Mouse (Mus musculus) heart, embryonic 10.5 days (tissue): Measurements from ENCODE around the gene Cacna1e. TPM values are rescaled to one million over a fixed set of nuclear protein-coding genes. Genes with fewer than 3 reads are reported as not detected.

Experiments
- DNase-seq: peaks from one replicate; pipeline ENCODE4 v3.0.0-alpha.2; 2017; ENCODE audit warnings: low spot score
- H3K27ac ChIP-seq: fragments of 300-500 bp; sonication (generic); 2 replicates; pipeline ENCODE4 v1.5.1; 2016; ENCODE audit warnings: mild to moderate bottlenecking
- H3K27me3 ChIP-seq: fragments of 300-500 bp; sonication (generic); 2 replicates; pipeline ENCODE4 v1.6.1; 2016; ENCODE audit warnings: mild to moderate bottlenecking; ENCODE audit not compliant: poor library complexity, insufficient read depth, severe bottlenecking
- H3K36me3 ChIP-seq: fragments of 300-500 bp; sonication (generic); 2 replicates; pipeline ENCODE4 v1.6.1; 2016; ENCODE audit warnings: mild to moderate bottlenecking, moderate library complexity
- H3K4me1 ChIP-seq: fragments of 300-500 bp; sonication (generic); 2 replicates; pipeline ENCODE4 v1.6.1; 2016; ENCODE audit warnings: mild to moderate bottlenecking
- H3K4me3 ChIP-seq: fragments of 300-500 bp; sonication (generic); 2 replicates; pipeline ENCODE4 v1.5.1; 2016; ENCODE audit warnings: mild to moderate bottlenecking, moderate library complexity
- H3K9me3 ChIP-seq: fragments of 300-500 bp; sonication (generic); 2 replicates; pipeline ENCODE4 v1.6.1; 2016; ENCODE audit warnings: mild to moderate bottlenecking, moderate library complexity
- WGBS: fragments of 180-500 bp; shearing (Covaris S2); methylation state at CpG from one replicate; pipeline ENCODE4 v1.1.7; 2016; 5-methylcytosine and 5-hydroxymethylcytosine counted together
- polyA plus RNA-seq: library from polyadenylated mRNA; unstranded; fragments of >200 nt; fragmentation: Nextera tagmentation; extraction: Ambion mirVana; gene quantifications from 2 replicates; pipeline ENCODE4 v1.2.1, GENCODE M21; 2016

Cacna1e gene
- polyA plus RNA-seq, 1 experiment from 2014 or later: 0.20 TPM

- Histone ChIP-seq H3K36me3 (no peaks in the 10 kb centered on the region), H3K4me1 (no peaks in the 10 kb centered on the region), H3K9me3 (no peaks in the 10 kb centered on the region), H3K4me3 (no peak overlapping the region), H3K27me3 (no peaks in the 10 kb centered on the region), H3K27ac (no peak overlapping the region)
- WGBS: 86% methylated on average over 3 of the region's 3 CpGs
- DNase-seq: no peak
Observed at GRCm38 (mm10) chr1:154678151-154678550, 206.2 kb downstream of the Cacna1e start.

- Histone ChIP-seq H3K4me1 (no peaks in the 10 kb centered on the region), H3K27ac (no peak overlapping the region)
- 47% methylated on average over 2 of the region's 2 CpGs for WGBS
Observed at GRCm38 (mm10) chr1:154677677-154678076, 206.6 kb downstream of the Cacna1e start.

GRCm38 (mm10) chr1:154663721-154664120 is 220.6 kb downstream of the Cacna1e start:
- Histone ChIP-seq H3K27ac (no peak overlapping the region), H3K4me1 (no peaks in the 10 kb centered on the region), H3K36me3 (no peaks in the 10 kb centered on the region), H3K27me3 (no peaks in the 10 kb centered on the region), H3K4me3 (no peak overlapping the region), H3K9me3 (no peaks in the 10 kb centered on the region)
- DNase-seq: no peak

More at GRCm38 (mm10) chr1:154677677-154678076, 206.6 kb downstream of the Cacna1e start:
- Histone ChIP-seq H3K4me3 (no peak overlapping the region), H3K27me3 (no peaks in the 10 kb centered on the region), H3K9me3 (no peaks in the 10 kb centered on the region), H3K36me3 (no peaks in the 10 kb centered on the region)
- no peak for DNase-seq

GRCm38 (mm10) chr1:154661977-154662376 is 222.3 kb downstream of the Cacna1e start:
- Histone ChIP-seq H3K4me3 (no peak overlapping the region), H3K27ac (no peak overlapping the region), H3K4me1 (no peaks in the 10 kb centered on the region), H3K36me3 (no peaks in the 10 kb centered on the region), H3K9me3 (no peaks in the 10 kb centered on the region), H3K27me3 (no peaks in the 10 kb centered on the region)
- WGBS: 75% methylated on average over 5 of the region's 5 CpGs
- DNase-seq: no peak

- 64% methylated on average over 7 of the region's 7 CpGs for WGBS
- DNase-seq: no peak
- no peaks in the 10 kb centered on the region for H3K27me3 ChIP-seq
Observed at GRCm38 (mm10) chr1:154661221-154661864, 223.0 kb downstream of the Cacna1e start.

GRCm38 (mm10) chr1:154657366-154657765 is 226.9 kb downstream of the Cacna1e start:
- Histone ChIP-seq H3K4me1 (no peaks in the 10 kb centered on the region), H3K36me3 (no peaks in the 10 kb centered on the region), H3K27me3 (no peaks in the 10 kb centered on the region), H3K4me3 (no peak overlapping the region), H3K27ac (no peak overlapping the region), H3K9me3 (no peaks in the 10 kb centered on the region)
- no peak for DNase-seq
- 58% methylated on average over 5 of the region's 5 CpGs for WGBS

More at GRCm38 (mm10) chr1:154661221-154661864, 223.0 kb downstream of the Cacna1e start:
- Histone ChIP-seq H3K36me3 (no peaks in the 10 kb centered on the region), H3K27ac (no peak overlapping the region), H3K4me1 (no peaks in the 10 kb centered on the region), H3K9me3 (no peaks in the 10 kb centered on the region), H3K4me3 (no peak overlapping the region)

GRCm38 (mm10) chr1:154653951-154654350 is 230.3 kb downstream of the Cacna1e start:
- no peaks in the 10 kb centered on the region for H3K9me3 ChIP-seq
- no peak overlapping the region for H3K27ac ChIP-seq
- no peaks in the 10 kb centered on the region for H3K27me3 ChIP-seq
- WGBS: 66% methylated on average over 2 of the region's 2 CpGs
- H3K4me1 ChIP-seq: no peaks in the 10 kb centered on the region
- H3K36me3 ChIP-seq: no peaks in the 10 kb centered on the region
- H3K4me3 ChIP-seq: no peak overlapping the region
- DNase-seq: no peak

- no peaks in the 10 kb centered on the region for H3K27me3 ChIP-seq
- H3K36me3 ChIP-seq: no peaks in the 10 kb centered on the region
- no peak overlapping the region for H3K27ac ChIP-seq
- H3K4me1 ChIP-seq: no peaks in the 10 kb centered on the region
- 89% methylated on average over 6 of the region's 6 CpGs for WGBS
- DNase-seq: no peak
- no peak overlapping the region for H3K4me3 ChIP-seq
- H3K9me3 ChIP-seq: no peaks in the 10 kb centered on the region
Observed at GRCm38 (mm10) chr1:154646156-154646950, 237.9 kb downstream of the Cacna1e start.

GRCm38 (mm10) chr1:154637821-154638220 is 246.5 kb downstream of the Cacna1e start:
- no peak overlapping the region for H3K4me3 ChIP-seq
- WGBS: 81% methylated on average over 4 of the region's 4 CpGs
- DNase-seq: no peak
- no peaks in the 10 kb centered on the region for H3K9me3 ChIP-seq
- no peaks in the 10 kb centered on the region for H3K36me3 ChIP-seq
- no peaks in the 10 kb centered on the region for H3K27me3 ChIP-seq
- no peaks in the 10 kb centered on the region for H3K4me1 ChIP-seq
- H3K27ac ChIP-seq: no peak overlapping the region

- no peaks in the 10 kb centered on the region for H3K9me3 ChIP-seq
- no peak overlapping the region for H3K27ac ChIP-seq
- no peaks in the 10 kb centered on the region for H3K27me3 ChIP-seq
- H3K36me3 ChIP-seq: no peaks in the 10 kb centered on the region
- 85% methylated on average over 9 of the region's 9 CpGs for WGBS
- no peaks in the 10 kb centered on the region for H3K4me1 ChIP-seq
- no peak overlapping the region for H3K4me3 ChIP-seq
- DNase-seq: no peak
Observed at GRCm38 (mm10) chr1:154635766-154636165, 248.5 kb downstream of the Cacna1e start.

GRCm38 (mm10) chr1:154632886-154633285 is 251.4 kb downstream of the Cacna1e start:
- no peak for DNase-seq
- no peaks in the 10 kb centered on the region for H3K36me3 ChIP-seq
- no peaks in the 10 kb centered on the region for H3K27me3 ChIP-seq

GRCm38 (mm10) chr1:154622666-154623653 is 261.3 kb downstream of the Cacna1e start:
- Histone ChIP-seq H3K36me3 (no peaks in the 10 kb centered on the region), H3K27me3 (no peaks in the 10 kb centered on the region), H3K4me3 (no peak overlapping the region), H3K4me1 (0 out of 2 replicates have a peak, but pooled peaks cover under 1% of the 10 kb centered on the region), H3K9me3 (no peaks in the 10 kb centered on the region), H3K27ac (no peak overlapping the region)
- no peak for DNase-seq
- WGBS: 86% methylated on average over 16 of the region's 16 CpGs

More at GRCm38 (mm10) chr1:154632886-154633285, 251.4 kb downstream of the Cacna1e start:
- Histone ChIP-seq H3K27ac (no peak overlapping the region), H3K4me3 (no peak overlapping the region), H3K4me1 (no peaks in the 10 kb centered on the region), H3K9me3 (no peaks in the 10 kb centered on the region)
- 82% methylated on average over 2 of the region's 2 CpGs for WGBS
